Mouse (Mus musculus): ENCODE measurements around the gene Ric8a.

- no peak for TF ChIP-seq POLR2A (IDR thresholded peaks at IDR 0.05; ENCODE audit: borderline replicate concordance, extremely low read depth, low read depth, low read length)
- no peak for TF ChIP-seq CTCF (IDR thresholded peaks at IDR 0.05; ENCODE audit: insufficient read depth, low read length)
These were observed 1.1 kb downstream of the Ric8a start, which contains the start of gene Bet1l for GRCm38 (mm10) chr7:140857550-140858505.

Data from lung, adult 2 months (tissue).